26 mouse cellular contexts compared by ENCODE assay signal in genomic region chr2:57951620-57952019, GRCm38 (mm10). TPM values are rescaled to one million over a fixed set of nuclear protein-coding genes. Genes with fewer than 3 reads are reported as not detected.
A peak's percentile ranks its signal among the peaks of the same experiment; 100 is the strongest.
DNase-seq lines count a peak whose midpoint lies in the region; ATAC-seq and TF ChIP-seq lines count a peak whose summit lies in the region.
"Had no signal": no experiment of that assay in that cellular context is flagged by ENCODE, and none has a peak within 500 bp of the region (broad histone marks: within the 10 kb centered on the region; RNA-seq: fewer than 3 reads in every experiment).

No protein-coding gene starts in this region.

- H3K4me3 ChIP-seq in layer of hippocampus, adult 2 months: no peak overlapping the region
- no peak overlapping the region for H3K4me3 ChIP-seq in hindbrain, embryonic 11.5 days (ENCODE audit: low read depth, low read length)
- H3K4me3 ChIP-seq: forebrain, embryonic 15.5 days; intestine, embryonic 15.5 days; liver, embryonic 15.5 days had no signal

- H3K4me2 ChIP-seq in hindbrain, embryonic 11.5 days (replicated peaks; ENCODE audit: low read depth, low read length): no peak overlapping the region
- H3K4me2 ChIP-seq: forebrain, embryonic 15.5 days; heart, embryonic 11.5 days; intestine, embryonic 15.5 days; liver, embryonic 15.5 days had no signal

- no peak for TF ChIP-seq POLR2A in brain, embryonic 14.5 days (IDR thresholded peaks at IDR 0.05; ENCODE audit: borderline replicate concordance, extremely low read depth, insufficient read depth, insufficient read length, poor library complexity, severe bottlenecking)

- no peak for ATAC-seq in hindbrain, embryonic 11.5 days (ENCODE audit: low FRiP score)
- ATAC-seq: forebrain, embryonic 15.5 days; hindbrain, embryonic 16.5 days; intestine, embryonic 15.5 days had no signal

- peak in 1 of 2 experiments; percentile 42 for DNase-seq in layer of hippocampus, adult 2 months (ENCODE audit: low spot score in 2 of 2)
- no peak for DNase-seq in layer of hippocampus, postnatal 10 days (ENCODE audit: low spot score in 2 of 2)
- DNase-seq in Muller cell, postnatal 12 days (ENCODE audit: inconsistent ontology term): peak; percentile 11
- peak; percentile 46 for DNase-seq in brain, embryonic 14.5 days (ENCODE audit: low read depth)
- DNase-seq in cerebellum, adult 9-10 months: peak; percentile 66
- DNase-seq in urinary bladder, postnatal 10 days (ENCODE audit: low spot score): no peak
- DNase-seq in heart, adult 18-20 months: no peak
- DNase-seq in hindbrain, embryonic 11.5 days (ENCODE audit: low spot score): no peak
- DNase-seq: adrenal gland, adult 8-10 months; B cell, adult 2 months; kidney, adult 8-10 months; kidney, postnatal 10 days; liver had no signal

- H3K36me3 ChIP-seq in hindbrain, embryonic 11.5 days (ENCODE audit: control insufficient read depth, insufficient read depth, low read length): no peaks in the 10 kb centered on the region
- H3K36me3 ChIP-seq: forebrain, embryonic 15.5 days; G1E; intestine, embryonic 15.5 days; liver, embryonic 15.5 days had no signal

- no peaks in the 10 kb centered on the region for H3K27me3 ChIP-seq in hindbrain, embryonic 11.5 days (ENCODE audit: control insufficient read depth, insufficient read depth, low read length)
- H3K27me3 ChIP-seq: CH12.LX; forebrain, embryonic 15.5 days; intestine, embryonic 15.5 days; liver, embryonic 15.5 days had no signal

- no peaks in the 10 kb centered on the region for H3K9me3 ChIP-seq in hindbrain, embryonic 11.5 days (ENCODE audit: control insufficient read depth, low read length)
- H3K9me3 ChIP-seq: forebrain, embryonic 15.5 days; intestine, embryonic 15.5 days; liver, embryonic 15.5 days had no signal

- peak overlapping the region; percentile 62; the same call in 1 of the 2 replicates for H3K27ac ChIP-seq in layer of hippocampus, adult 2 months
- H3K27ac ChIP-seq in hindbrain, embryonic 11.5 days (ENCODE audit: low read depth, low read length): no peak overlapping the region
- H3K27ac ChIP-seq: forebrain, embryonic 15.5 days; intestine, embryonic 15.5 days; liver, embryonic 15.5 days; macrophage; stomach, postnatal 0 days had no signal

- no peaks in the 10 kb centered on the region for H3K4me1 ChIP-seq in hindbrain, embryonic 11.5 days (replicated peaks; ENCODE audit: control insufficient read depth, insufficient read depth, low read length)
- H3K4me1 ChIP-seq: forebrain, embryonic 15.5 days; intestine, embryonic 15.5 days; liver, embryonic 15.5 days had no signal

- no peak for TF ChIP-seq CTCF in layer of hippocampus, adult 2 months (conservative IDR thresholded peaks at IDR 0.05)
- no peak for TF ChIP-seq CTCF in brain, embryonic 14.5 days (IDR thresholded peaks at IDR 0.05; ENCODE audit: borderline replicate concordance, extremely low read depth, insufficient read depth, insufficient read length)

- WGBS in hindbrain, embryonic 11.5 days: 71% methylated on average over 2 of the region's 2 CpGs

- H3K9ac ChIP-seq in hindbrain, embryonic 11.5 days (ENCODE audit: low read depth, low read length): no peak overlapping the region
- H3K9ac ChIP-seq: forebrain, embryonic 15.5 days; intestine, embryonic 15.5 days; liver, embryonic 15.5 days had no signal

RNA-seq across cellular contexts. Expression of gene Galnt5, which starts 46.1 kb away (rescaled TPM):
- under 1 TPM; 0.12 to 0.13 TPM for total RNA-seq in layer of hippocampus, adult 2 months (2021)
- total RNA-seq in layer of hippocampus, postnatal 10 days (2021): under 1 TPM; 0.09 to 0.23 TPM
- polyA plus RNA-seq in brain, embryonic 14.5 days (2012; rRNA removed): 0.03 and 0.19 TPM in 2 replicates
- total RNA-seq in heart, adult 18-20 months (2021): under 1 TPM; 0.07 to 0.15 TPM
- polyA plus RNA-seq in hindbrain, embryonic 11.5 days (2014; fragmentation: Nextera tagmentation; extraction: Ambion mirVana): 0.74 and 0.84 TPM in 2 replicates
- total RNA-seq: adrenal gland, adult 8-10 months; CH12.LX; G1E; left cerebral cortex, adult 18-20 months; left cerebral cortex, postnatal 36 days; midbrain, postnatal 0 days had no signal
- polyA plus RNA-seq: forebrain, embryonic 15.5 days; G1E; liver, embryonic 15.5 days; macrophage; midbrain, postnatal 0 days; neural tube, embryonic 14.5 days had no signal

Comparison
In these comparisons a context has a peak if more than half of its experiments do, and no peak if none do; other contexts are left out.
1. DNase-seq: peak in Muller cell, postnatal 12 days (single experiment), brain, embryonic 14.5 days (single experiment) and cerebellum, adult 9-10 months (single experiment); none in layer of hippocampus, postnatal 10 days (0 of 2), urinary bladder, postnatal 10 days (single experiment), heart, adult 18-20 months (0 of 2) and hindbrain, embryonic 11.5 days (single experiment).